Mouse (Mus musculus) kidney, embryonic 14.5 days (tissue): Measurements from ENCODE around the gene Foxi3. TPM values are rescaled to one million over a fixed set of nuclear protein-coding genes. Genes with fewer than 3 reads are reported as not detected.

Source experiments
- ATAC-seq: fragments of 200-750 bp; cut with Nextera tagmentation; 2 replicates; pipeline ENCODE4 v1.8.0; 2017; ENCODE audit warnings: moderate number of reproducible peaks, mild to moderate bottlenecking, moderate TSS enrichment, moderate library complexity; ENCODE audit not compliant: low FRiP score, low TSS enrichment
- H3K27ac ChIP-seq: fragments of 300-500 bp; sonication (generic); 2 replicates; pipeline ENCODE4 v1.5.1; 2014; ENCODE audit warnings: low read depth, mild to moderate bottlenecking, low read length, moderate library complexity, mixed read lengths
- H3K27me3 ChIP-seq: fragments of 300-500 bp; sonication (generic); 2 replicates; pipeline ENCODE4 v1.6.1; 2014; ENCODE audit warnings: mild to moderate bottlenecking, low read length; ENCODE audit not compliant: control insufficient read depth, insufficient read depth
- H3K36me3 ChIP-seq: fragments of 300-500 bp; sonication (generic); 2 replicates; pipeline ENCODE4 v1.6.1; 2014; ENCODE audit warnings: low read length, mixed read lengths; ENCODE audit not compliant: control insufficient read depth, insufficient read depth
- H3K4me1 ChIP-seq: fragments of 300-500 bp; sonication (generic); 2 replicates; pipeline ENCODE4 v1.6.1; 2014; ENCODE audit warnings: low read length, mixed read lengths; ENCODE audit not compliant: control insufficient read depth, insufficient read depth
- H3K4me2 ChIP-seq: fragments of 300-500 bp; sonication (generic); replicated peaks from 2 replicates; pipeline ENCODE4 v1.6.1; 2014; ENCODE audit warnings: low read depth, mild to moderate bottlenecking, low read length
- H3K4me3 ChIP-seq: fragments of 300-500 bp; sonication (generic); 2 replicates; pipeline ENCODE4 v1.5.1; 2014; ENCODE audit warnings: mild to moderate bottlenecking, low read length
- H3K9ac ChIP-seq: fragments of 300-500 bp; sonication (generic); 2 replicates; pipeline ENCODE4 v1.6.1; 2014; ENCODE audit warnings: low read depth, mild to moderate bottlenecking, low read length, moderate library complexity
- H3K9me3 ChIP-seq: fragments of 300-500 bp; sonication (generic); 2 replicates; pipeline ENCODE4 v1.6.1; 2016; ENCODE audit warnings: low read length; ENCODE audit not compliant: control insufficient read depth
- WGBS: fragments of 180-500 bp; shearing (Covaris S2); extraction: QIAGEN DNeasy Blood & Tissue Kit; methylation state at CpG from one replicate; pipeline ENCODE4 v1.1.7; 2014; 5-methylcytosine and 5-hydroxymethylcytosine counted together
- polyA plus RNA-seq: library from polyadenylated mRNA; unstranded; fragments of >200 nt; fragmentation: Nextera tagmentation; extraction: Ambion mirVana; gene quantifications from 2 replicates; pipeline ENCODE4 v1.2.1, GENCODE M21; 2014

The Foxi3 gene
- polyA plus RNA-seq, 1 experiment from 2014 or later = not detected

DNA sequence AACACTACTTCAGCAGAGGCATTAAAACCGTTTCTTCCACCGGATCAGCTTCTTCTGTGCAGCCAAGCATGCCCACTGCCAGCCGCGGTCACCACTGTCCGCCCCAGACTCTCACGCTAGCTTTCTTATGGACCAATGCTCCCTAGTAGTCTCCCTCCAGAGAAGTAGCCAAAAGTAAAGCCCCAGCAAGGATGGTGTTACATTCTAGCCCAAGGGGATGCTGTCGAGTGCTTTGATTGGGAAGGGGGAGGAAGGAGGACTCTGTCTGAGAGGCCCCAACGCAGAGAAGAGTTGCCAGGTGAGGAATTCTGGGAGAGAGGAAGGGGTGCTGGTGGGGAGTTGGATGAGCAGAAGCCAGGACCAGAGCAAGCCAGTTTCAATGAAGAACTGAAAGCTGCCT is 11.1 kb downstream of the Foxi3 start:
- Histone ChIP-seq H3K4me1 (peaks cover 6% of the 10 kb centered on the region; the same call in 1 of the 2 replicates), H3K9ac (no peak overlapping the region), H3K27me3 (peaks cover 7% of the 10 kb centered on the region; the same call in 1 of the 2 replicates), H3K4me2 (peak overlapping the region; percentile 29), H3K9me3 (no peaks in the 10 kb centered on the region), H3K36me3 (no peaks in the 10 kb centered on the region), H3K4me3 (peak overlapping the region; percentile 3; the same call in 1 of the 2 replicates), H3K27ac (0 out of 2 replicates have a peak overlapping the region, but pooled peaks have one; percentile 1)
- 2% methylated on average over 8 of the region's 8 CpGs for WGBS
- ATAC-seq = peak; percentile 87

DNA sequence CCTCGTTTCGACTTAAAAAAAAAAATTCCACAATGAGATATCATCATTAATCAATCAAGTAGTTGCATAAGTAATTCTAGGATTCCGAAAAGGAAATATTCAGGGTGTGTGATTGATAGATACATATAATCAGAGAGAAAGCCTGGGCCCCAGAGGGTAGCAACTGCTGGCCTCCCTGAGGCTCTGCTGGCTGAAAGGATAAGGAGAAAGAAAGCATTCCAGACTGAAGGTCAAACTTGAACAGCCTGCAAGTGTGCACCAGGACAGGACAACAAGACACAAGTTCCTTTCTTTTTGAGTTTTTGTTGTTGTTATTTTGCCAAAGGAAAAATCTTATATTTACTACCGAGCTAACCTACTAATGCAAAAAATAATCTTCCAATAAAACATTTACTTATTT is 12.0 kb downstream of the Foxi3 start:
- Histone ChIP-seq H3K4me3 (no peak overlapping the region), H3K27me3 (peaks cover 7% of the 10 kb centered on the region; the same call in 1 of the 2 replicates), H3K4me2 (no peak overlapping the region), H3K9ac (no peak overlapping the region), H3K4me1 (peaks cover 6% of the 10 kb centered on the region; the same call in 1 of the 2 replicates), H3K36me3 (no peaks in the 10 kb centered on the region), H3K27ac (no peak overlapping the region), H3K9me3 (no peaks in the 10 kb centered on the region)
- no peak for ATAC-seq
- WGBS = 55% methylated on average over 4 of the region's 4 CpGs

GRCm38 (mm10) chr6:70973066-70973465 is 16.7 kb downstream of the Foxi3 start:
- H3K4me1 ChIP-seq = no peaks in the 10 kb centered on the region
- 38% methylated on average over 3 of the region's 3 CpGs for WGBS
- no peak overlapping the region for H3K4me2 ChIP-seq
- no peaks in the 10 kb centered on the region for H3K27me3 ChIP-seq
- no peak for ATAC-seq
- no peaks in the 10 kb centered on the region for H3K9me3 ChIP-seq
- no peak overlapping the region for H3K27ac ChIP-seq
- no peak overlapping the region for H3K4me3 ChIP-seq
- no peaks in the 10 kb centered on the region for H3K36me3 ChIP-seq
- no peak overlapping the region for H3K9ac ChIP-seq

DNA sequence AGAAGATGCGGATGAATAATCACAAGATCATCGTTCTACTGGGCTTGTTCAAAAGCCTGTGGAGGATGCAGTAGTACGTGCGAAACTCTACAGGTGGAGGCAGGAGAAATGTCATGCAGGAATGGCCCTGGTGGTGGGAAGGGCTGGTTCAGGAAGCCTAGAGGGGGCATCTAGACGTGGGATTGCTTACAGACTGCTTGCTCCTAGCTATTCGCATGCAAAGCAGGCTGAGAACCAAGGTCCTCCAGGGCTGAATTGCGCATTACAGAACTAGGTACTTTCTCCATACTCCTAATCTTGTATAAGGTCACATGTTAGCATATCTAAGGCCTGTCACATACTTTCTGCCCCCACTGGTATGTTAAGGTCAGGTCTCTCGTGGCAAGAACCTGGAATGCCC is 24.7 kb downstream of the Foxi3 start:
- ATAC-seq = no peak

DNA sequence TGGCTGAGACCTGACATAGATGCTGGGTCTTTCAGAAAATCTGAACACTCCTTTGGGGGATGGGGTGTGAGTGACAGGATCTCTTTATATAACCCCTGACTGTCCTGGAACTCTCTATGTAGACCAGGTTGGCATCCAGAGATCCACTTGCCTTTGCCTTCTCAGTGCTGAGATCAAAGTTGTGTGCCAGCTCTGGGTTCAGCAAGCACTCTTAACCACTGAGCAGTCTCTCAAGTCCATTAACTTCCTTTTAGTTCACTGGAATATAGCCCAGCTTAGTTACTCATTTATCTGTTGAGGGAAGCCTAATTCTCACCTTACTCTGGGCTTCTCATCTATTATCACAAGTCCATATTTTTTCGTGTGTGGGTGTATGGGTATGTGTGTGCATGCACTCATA is 26.1 kb downstream of the Foxi3 start:
- Histone ChIP-seq H3K4me1 (no peaks in the 10 kb centered on the region), H3K27me3 (no peaks in the 10 kb centered on the region), H3K36me3 (no peaks in the 10 kb centered on the region), H3K4me3 (no peak overlapping the region), H3K9me3 (no peaks in the 10 kb centered on the region), H3K9ac (no peak overlapping the region), H3K4me2 (no peak overlapping the region), H3K27ac (no peak overlapping the region)
- WGBS = 79% methylated on average over 1 of the region's 1 CpGs
- no peak for ATAC-seq

More for the DNA sequence above, 24.7 kb downstream of the Foxi3 start:
- no peak overlapping the region for H3K9ac ChIP-seq
- no peaks in the 10 kb centered on the region for H3K27me3 ChIP-seq
- 72% methylated on average over 8 of the region's 8 CpGs for WGBS
- no peak overlapping the region for H3K4me2 ChIP-seq
- no peak overlapping the region for H3K27ac ChIP-seq
- no peak overlapping the region for H3K4me3 ChIP-seq
- no peaks in the 10 kb centered on the region for H3K4me1 ChIP-seq
- H3K9me3 ChIP-seq = no peaks in the 10 kb centered on the region
- H3K36me3 ChIP-seq = no peaks in the 10 kb centered on the region

GRCm38 (mm10) chr6:70986683-70987082 is 30.4 kb downstream of the Foxi3 start:
- no peak overlapping the region for H3K4me2 ChIP-seq
- no peak for ATAC-seq
- 51% methylated on average over 8 of the region's 8 CpGs for WGBS

GRCm38 (mm10) chr6:70996123-70996723 is 39.9 kb downstream of the Foxi3 start:
- no peaks in the 10 kb centered on the region for H3K27me3 ChIP-seq
- no peaks in the 10 kb centered on the region for H3K36me3 ChIP-seq
- H3K4me2 ChIP-seq = no peak overlapping the region
- no peak overlapping the region for H3K9ac ChIP-seq
- no peak for ATAC-seq
- H3K4me1 ChIP-seq = no peaks in the 10 kb centered on the region
- WGBS = 87% methylated on average over 4 of the region's 4 CpGs
- H3K9me3 ChIP-seq = no peaks in the 10 kb centered on the region
- H3K4me3 ChIP-seq = no peak overlapping the region
- H3K27ac ChIP-seq = no peak overlapping the region

More at GRCm38 (mm10) chr6:70986683-70987082, 30.4 kb downstream of the Foxi3 start:
- H3K9me3 ChIP-seq = no peaks in the 10 kb centered on the region
- H3K4me3 ChIP-seq = no peak overlapping the region
- no peaks in the 10 kb centered on the region for H3K27me3 ChIP-seq
- no peaks in the 10 kb centered on the region for H3K4me1 ChIP-seq
- no peak overlapping the region for H3K9ac ChIP-seq
- no peak overlapping the region for H3K27ac ChIP-seq
- no peaks in the 10 kb centered on the region for H3K36me3 ChIP-seq

- no peaks in the 10 kb centered on the region for H3K27me3 ChIP-seq
- H3K9me3 ChIP-seq = no peaks in the 10 kb centered on the region
- H3K4me3 ChIP-seq = no peak overlapping the region
- no peak overlapping the region for H3K9ac ChIP-seq
- H3K27ac ChIP-seq = no peak overlapping the region
- 81% methylated on average over 2 of the region's 2 CpGs for WGBS
- ATAC-seq = no peak
- no peaks in the 10 kb centered on the region for H3K4me1 ChIP-seq
- H3K36me3 ChIP-seq = no peaks in the 10 kb centered on the region
- no peak overlapping the region for H3K4me2 ChIP-seq
These were observed 46.3 kb downstream of the Foxi3 start for GRCm38 (mm10) chr6:71002656-71003055.

GRCm38 (mm10) chr6:71004161-71004560 is 47.8 kb downstream of the Foxi3 start:
- Histone ChIP-seq H3K9me3 (no peaks in the 10 kb centered on the region), H3K9ac (no peak overlapping the region), H3K36me3 (no peaks in the 10 kb centered on the region), H3K27me3 (no peaks in the 10 kb centered on the region), H3K4me3 (no peak overlapping the region), H3K27ac (no peak overlapping the region), H3K4me1 (no peaks in the 10 kb centered on the region), H3K4me2 (no peak overlapping the region)
- 86% methylated on average over 2 of the region's 2 CpGs for WGBS
- ATAC-seq = no peak
